Mouse (Mus musculus) testis, adult 2 months (tissue): Measurements from ENCODE around the gene Fam117a. TPM values are rescaled to one million over a fixed set of nuclear protein-coding genes. Genes with fewer than 3 reads are reported as not detected.

Source experiments
- H3K27ac ChIP-seq: fragments of 200-500 bp; 2 replicates; pipeline ENCODE4 v1.5.1; 2012; ENCODE audit warnings: low read depth, low read length; ENCODE audit not compliant: control insufficient read depth, insufficient read depth
- H3K27me3 ChIP-seq: fragments of 200-500 bp; 2 replicates; pipeline ENCODE4 v1.6.1; 2012; ENCODE audit warnings: mild to moderate bottlenecking, low read length, moderate library complexity; ENCODE audit not compliant: control insufficient read depth, insufficient read depth
- H3K36me3 ChIP-seq: fragments of 200-500 bp; 2 replicates; pipeline ENCODE4 v1.6.1; 2012; ENCODE audit warnings: mild to moderate bottlenecking, low read length; ENCODE audit not compliant: control insufficient read depth, insufficient read depth
- H3K4me1 ChIP-seq: fragments of 200-500 bp; 2 replicates; pipeline ENCODE4 v1.6.1; 2012; ENCODE audit warnings: low read length; ENCODE audit not compliant: control insufficient read depth, insufficient read depth
- H3K4me3 ChIP-seq: fragments of 200-500 bp; 2 replicates; pipeline ENCODE4 v1.5.1; 2012; ENCODE audit warnings: low read depth, mild to moderate bottlenecking, low read length, moderate library complexity, mixed read lengths; ENCODE audit not compliant: control insufficient read depth
- CTCF ChIP-seq: fragments of 200-500 bp; IDR thresholded peaks from 2 replicates; pipeline ENCODE4 v1.5.1; 2012; ENCODE audit warnings: low read depth, mild to moderate bottlenecking, inconsistent platforms, low read length, moderate library complexity; ENCODE audit not compliant: control insufficient read depth, insufficient read depth, insufficient replicate concordance
- POLR2A ChIP-seq: fragments of 200-500 bp; IDR thresholded peaks from 2 replicates; pipeline ENCODE4 v1.6.1; 2012; ENCODE audit warnings: low read depth, mild to moderate bottlenecking, inconsistent platforms, low read length, moderate library complexity; ENCODE audit not compliant: control insufficient read depth
- polyA plus RNA-seq: library from polyadenylated mRNA; depleted of rRNA; stranded (reverse); fragments of >200 nt; gene quantifications from 2 replicates; pipeline ENCODE4 v1.2.3, GENCODE M21; 2012; rRNA removed

Gene Fam117a
- polyA plus RNA-seq: 16.7 TPM in 2 replicates

GRCm38 (mm10) chr11:95336568-95337128 is at the start of gene Fam117a:
Gene Fam117a, plus strand, starts transcription at chr11:95337018.
- Histone ChIP-seq H3K4me3 (peak within 1 kb of the TSS; percentile 73), H3K27ac (0 out of 2 replicates have a peak within 1 kb of the TSS, but pooled peaks have one; percentile 35), H3K4me1 (peaks cover 7% of the 10 kb centered on the region), H3K27me3 (no peaks in the 10 kb centered on the region), H3K36me3 (no peaks in the 10 kb centered on the region)
- TF ChIP-seq POLR2A: peak; percentile 48; the same call in 1 of the 2 replicates
- TF ChIP-seq CTCF: no peak

DNA sequence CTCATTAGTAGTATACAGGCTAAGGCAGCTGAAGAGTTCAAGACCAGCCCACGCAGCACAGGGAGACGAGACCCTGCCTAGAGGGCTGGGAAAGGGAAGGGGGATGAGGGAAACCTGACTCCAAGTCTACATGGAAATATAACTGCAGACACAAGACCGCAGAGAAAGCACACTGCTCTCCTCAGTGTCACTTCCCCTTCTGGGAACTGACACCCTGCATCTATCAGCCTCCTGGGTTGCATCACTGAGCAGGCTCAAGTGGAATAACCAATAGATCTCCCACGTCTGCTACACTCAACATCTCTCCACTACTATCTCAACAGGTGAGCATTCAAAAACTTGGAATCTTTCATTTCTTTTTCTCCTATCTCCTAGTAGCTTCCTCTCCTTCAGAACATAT is 44.8 kb upstream of the Fam117a start:
- H3K4me3 ChIP-seq: no peak overlapping the region
- peaks cover 1% of the 10 kb centered on the region for H3K36me3 ChIP-seq
- no peaks in the 10 kb centered on the region for H3K4me1 ChIP-seq
- TF ChIP-seq CTCF (no peak), POLR2A (no peak)
- H3K27ac ChIP-seq: no peak overlapping the region
- no peaks in the 10 kb centered on the region for H3K27me3 ChIP-seq

DNA sequence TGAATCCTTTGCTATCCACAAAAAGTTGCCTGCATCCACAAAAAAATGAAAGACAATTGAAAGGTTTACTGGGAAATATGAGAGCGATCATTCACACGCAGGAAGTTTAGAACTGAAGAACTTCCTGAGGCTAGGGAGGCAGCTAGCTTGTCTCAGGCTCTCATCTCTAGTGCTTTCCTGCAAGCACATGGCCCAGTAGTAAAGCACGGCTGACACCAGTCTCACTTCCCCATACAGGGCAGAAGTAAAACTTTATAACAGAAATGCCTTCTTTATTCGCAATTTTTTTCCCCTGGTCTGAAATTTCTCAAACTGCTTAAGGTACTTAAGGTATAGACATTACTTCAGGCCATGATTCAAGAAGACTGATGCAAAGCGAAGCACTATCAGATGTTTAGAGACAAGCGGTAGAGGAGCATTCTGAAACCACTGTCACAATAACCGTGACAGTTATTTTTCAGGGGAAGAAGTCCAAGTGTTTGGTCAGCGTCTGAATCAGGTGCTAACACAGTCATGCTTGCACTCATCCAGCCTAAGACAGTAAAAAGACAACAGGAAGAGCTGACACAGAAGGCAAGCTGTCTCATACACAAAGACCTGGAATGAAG is 43.7 kb upstream of the Fam117a start:
- no peak for TF ChIP-seq POLR2A
- TF ChIP-seq CTCF: no peak
- H3K36me3 ChIP-seq: peaks cover 1% of the 10 kb centered on the region

DNA sequence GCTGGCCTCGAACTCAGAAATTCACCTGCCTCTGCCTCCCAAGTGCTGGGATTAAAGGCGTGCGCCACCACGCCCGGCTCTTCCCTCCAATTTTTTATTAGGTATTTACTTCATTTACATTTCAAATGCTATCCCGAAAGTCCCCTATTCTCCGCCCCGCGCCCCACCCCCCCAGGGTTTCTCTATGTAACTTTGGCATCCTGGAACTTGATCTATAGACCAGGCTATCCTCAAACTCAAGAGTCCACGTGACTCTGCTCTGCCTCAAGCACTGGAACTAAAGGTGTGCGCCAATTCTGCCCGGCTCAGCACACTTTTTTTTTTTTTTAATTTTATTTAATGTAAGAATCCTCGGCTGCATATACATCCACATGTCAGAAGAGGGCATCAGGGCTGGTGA is 41.1 kb upstream of the Fam117a start:
- Histone ChIP-seq H3K27me3 (no peaks in the 10 kb centered on the region), H3K27ac (no peak overlapping the region), H3K4me3 (no peak overlapping the region), H3K36me3 (peaks cover 2% of the 10 kb centered on the region), H3K4me1 (no peaks in the 10 kb centered on the region)
- no peak for TF ChIP-seq CTCF
- no peak for TF ChIP-seq POLR2A

More for the DNA sequence above, 43.7 kb upstream of the Fam117a start:
- no peak overlapping the region for H3K27ac ChIP-seq
- no peak overlapping the region for H3K4me3 ChIP-seq
- no peaks in the 10 kb centered on the region for H3K4me1 ChIP-seq
- H3K27me3 ChIP-seq: no peaks in the 10 kb centered on the region

GRCm38 (mm10) chr11:95298146-95298545 is 38.7 kb upstream of the Fam117a start:
- no peak for TF ChIP-seq POLR2A
- peak; percentile 56; the same call in 1 of the 2 replicates for TF ChIP-seq CTCF
- no peak overlapping the region for H3K27ac ChIP-seq
- no peaks in the 10 kb centered on the region for H3K27me3 ChIP-seq
- H3K4me3 ChIP-seq: no peak overlapping the region
- peaks cover 1% of the 10 kb centered on the region for H3K36me3 ChIP-seq
- no peaks in the 10 kb centered on the region for H3K4me1 ChIP-seq

DNA sequence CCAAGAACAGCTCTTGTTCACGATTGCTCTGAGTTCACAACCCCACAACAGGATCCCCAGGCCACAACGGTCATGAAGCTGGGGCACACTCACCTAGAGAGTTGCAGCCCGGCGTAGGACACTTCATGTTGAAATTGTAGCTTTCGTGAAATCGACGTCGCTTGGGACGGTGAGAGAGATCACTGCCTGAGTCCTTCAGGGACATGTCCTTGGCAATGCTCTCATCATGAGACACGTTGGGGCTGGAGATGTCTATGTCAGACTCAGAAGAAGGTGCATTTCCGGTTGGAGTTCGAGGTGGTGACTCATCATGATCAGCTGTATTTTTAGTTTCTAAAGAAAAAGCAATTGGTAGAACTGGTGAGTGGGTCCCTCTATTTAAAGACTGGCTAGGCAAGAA is 36.9 kb upstream of the Fam117a start:
- H3K4me3 ChIP-seq: no peak overlapping the region
- H3K36me3 ChIP-seq: peaks cover 1% of the 10 kb centered on the region
- TF ChIP-seq CTCF: no peak
- TF ChIP-seq POLR2A: no peak
- no peaks in the 10 kb centered on the region for H3K4me1 ChIP-seq
- no peak overlapping the region for H3K27ac ChIP-seq
- H3K27me3 ChIP-seq: no peaks in the 10 kb centered on the region

DNA sequence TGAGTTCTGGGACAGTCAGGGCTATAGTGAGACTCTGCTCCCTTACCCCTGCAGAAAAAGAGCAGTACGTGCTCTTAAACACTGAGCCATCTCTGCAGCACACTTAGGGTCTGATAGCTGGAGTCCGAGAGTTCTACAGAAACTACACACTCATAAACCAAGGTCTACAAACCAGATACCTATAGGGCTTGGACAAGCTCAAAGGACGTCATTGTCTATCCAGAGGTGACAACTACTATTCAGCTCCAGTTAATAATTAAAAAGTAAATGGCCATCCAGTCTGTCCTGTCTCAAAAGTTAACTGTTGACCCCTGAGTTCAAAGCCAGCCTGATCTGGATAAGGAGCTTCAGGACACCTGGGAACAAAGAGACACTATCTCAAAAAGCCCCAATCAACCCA is 35.0 kb upstream of the Fam117a start:
- Histone ChIP-seq H3K36me3 (peaks cover 1% of the 10 kb centered on the region), H3K4me1 (no peaks in the 10 kb centered on the region), H3K27ac (no peak overlapping the region), H3K27me3 (no peaks in the 10 kb centered on the region), H3K4me3 (no peak overlapping the region)
- TF ChIP-seq CTCF (no peak), POLR2A (no peak)

- Histone ChIP-seq H3K4me1 (peaks cover 4% of the 10 kb centered on the region), H3K27me3 (no peaks in the 10 kb centered on the region), H3K27ac (no peak overlapping the region), H3K36me3 (no peaks in the 10 kb centered on the region; the same call in none of the 2 replicates), H3K4me3 (no peak overlapping the region)
- TF ChIP-seq POLR2A (no peak), CTCF (peak; percentile 25; the same call in 1 of the 2 replicates)
These were observed 31.2 kb upstream of the Fam117a start for GRCm38 (mm10) chr11:95305600-95305999.
